Mouse (Mus musculus): ENCODE results near the gene Idh3a. TPM values are rescaled to one million over a fixed set of nuclear protein-coding genes. Genes with fewer than 3 reads are reported as not detected.

The Idh3a gene
- polyA plus RNA-seq, 1 experiment from 2014 or later: 55.1 TPM

DNA sequence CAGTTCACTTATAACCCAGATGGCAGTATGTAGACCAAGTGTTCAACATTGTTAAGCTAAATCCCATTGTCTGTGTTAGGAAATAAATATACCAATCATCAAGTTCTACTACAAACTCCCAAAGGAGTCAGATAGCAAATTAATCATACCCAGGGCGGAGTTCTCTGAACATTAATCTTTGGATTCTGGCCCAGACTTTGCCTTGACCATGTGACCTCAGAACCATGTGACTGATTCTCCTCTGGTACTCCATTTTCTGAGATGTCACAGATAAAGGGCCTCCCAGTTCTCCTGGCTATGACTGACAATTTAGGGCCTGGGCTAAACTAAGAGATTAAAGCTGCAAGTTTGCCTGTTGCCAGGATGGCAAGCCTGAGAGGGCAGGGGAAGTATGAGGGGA is 63.2 kb downstream of the Idh3a start:
- H3K4me2 ChIP-seq (ENCODE audit: low read depth, low read length): no peak overlapping the region
- 72% methylated on average over 1 of the region's 1 CpGs for WGBS (ENCODE audit: insufficient replicate concordance)

DNA sequence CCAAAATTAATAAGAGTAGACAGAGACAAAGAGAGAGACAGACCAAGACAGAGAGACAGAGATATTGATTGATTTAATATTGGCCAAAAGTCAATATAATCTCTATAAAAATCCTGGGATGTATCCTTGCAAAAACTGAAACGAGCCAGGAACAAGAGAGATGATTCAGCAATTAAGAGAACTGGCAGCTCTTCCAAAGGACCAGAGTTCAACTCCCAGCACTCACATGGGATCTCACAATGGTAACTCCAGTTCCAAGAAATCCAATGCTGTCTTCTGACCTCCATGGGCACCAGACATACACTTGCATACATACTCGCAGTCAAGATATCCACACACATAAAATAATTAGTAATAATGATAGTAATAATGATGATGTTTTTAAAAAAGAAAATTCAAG is 66.6 kb downstream of the Idh3a start:
- Histone ChIP-seq H3K4me2 (ENCODE audit: low read depth, low read length) (no peak overlapping the region), H3K36me3 (ENCODE audit: control insufficient read depth, insufficient read depth) (no peaks in the 10 kb centered on the region), H3K4me1 (ENCODE audit: control insufficient read depth, low read depth, low read length) (no peaks in the 10 kb centered on the region), H3K27me3 (ENCODE audit: control insufficient read depth, insufficient read depth, low read depth, low read length) (no peaks in the 10 kb centered on the region), H3K4me3 (ENCODE audit: low read depth, low read length) (no peak overlapping the region), H3K9ac (ENCODE audit: low read depth, low read length) (no peak overlapping the region), H3K27ac (ENCODE audit: low read length) (no peak overlapping the region), H3K9me3 (replicated peaks; ENCODE audit: control insufficient read depth, low read length) (no peaks in the 10 kb centered on the region)
- no peak for ATAC-seq (ENCODE audit: low read depth)
- WGBS (ENCODE audit: insufficient replicate concordance): 57% methylated on average over 2 of the region's 2 CpGs

More for the DNA sequence above, 63.2 kb downstream of the Idh3a start:
- Histone ChIP-seq H3K36me3 (ENCODE audit: control insufficient read depth, insufficient read depth) (no peaks in the 10 kb centered on the region), H3K9ac (ENCODE audit: low read depth, low read length) (no peak overlapping the region), H3K27ac (ENCODE audit: low read length) (no peak overlapping the region), H3K9me3 (replicated peaks; ENCODE audit: control insufficient read depth, low read length) (no peaks in the 10 kb centered on the region), H3K27me3 (ENCODE audit: control insufficient read depth, insufficient read depth, low read depth, low read length) (no peaks in the 10 kb centered on the region), H3K4me1 (ENCODE audit: control insufficient read depth, low read depth, low read length) (no peaks in the 10 kb centered on the region), H3K4me3 (ENCODE audit: low read depth, low read length) (no peak overlapping the region)
- no peak for ATAC-seq (ENCODE audit: low read depth)

Other genes with a start within 250 kb of the Idh3a start
- 0.96 and 1.4 TPM in 2 replicates for gene Dmxl2, start 84.7 kb upstream of the Idh3a start, polyA plus RNA-seq (2015; fragmentation: Nextera tagmentation; extraction: Ambion mirVana)
- gene Sh2d7, start 47.4 kb upstream of the Idh3a start, polyA plus RNA-seq (2015; fragmentation: Nextera tagmentation; extraction: Ambion mirVana): not detected in 2 replicates
- 1.4 and 1.5 TPM in 2 replicates for gene Cib2, start 26.1 kb upstream of the Idh3a start, polyA plus RNA-seq (2015; fragmentation: Nextera tagmentation; extraction: Ambion mirVana)
- gene Acsbg1, start 75.5 kb downstream of the Idh3a start, polyA plus RNA-seq (2015; fragmentation: Nextera tagmentation; extraction: Ambion mirVana): 0.06 and 0.24 TPM in 2 replicates
- 18.4 and 21.8 TPM in 2 replicates for gene Dnaja4, start 112.5 kb downstream of the Idh3a start, polyA plus RNA-seq (2015; fragmentation: Nextera tagmentation; extraction: Ambion mirVana)
- gene Wdr61, start 148.2 kb downstream of the Idh3a start, polyA plus RNA-seq (2015; fragmentation: Nextera tagmentation; extraction: Ambion mirVana): 71.1 and 78.8 TPM in 2 replicates
- 0.15 and 0.32 TPM in 2 replicates for gene Crabp1, start 178.4 kb downstream of the Idh3a start, polyA plus RNA-seq (2015; fragmentation: Nextera tagmentation; extraction: Ambion mirVana)

Data from liver, embryonic 16.5 days (tissue).